Mouse (Mus musculus) stomach, embryonic 16.5 days (tissue): ENCODE data around the gene Sorcs3. TPM values are rescaled to one million over a fixed set of nuclear protein-coding genes. Genes with fewer than 3 reads are reported as not detected.

Source experiments
- ATAC-seq: fragments of 200-750 bp; cut with Nextera tagmentation; 2 replicates; pipeline ENCODE4 v1.8.0; 2017; ENCODE audit warnings: moderate number of reproducible peaks, moderate TSS enrichment; ENCODE audit not compliant: insufficient read depth, low FRiP score
- H3K27ac ChIP-seq: fragments of 300-500 bp; sonication (generic); 2 replicates; pipeline ENCODE4 v1.5.1; 2014; ENCODE audit warnings: low read length
- H3K27me3 ChIP-seq: fragments of 300-500 bp; sonication (generic); 2 replicates; pipeline ENCODE4 v1.6.1; 2014; ENCODE audit warnings: low read length, control low read depth, mixed read lengths; ENCODE audit not compliant: control insufficient read depth, insufficient read depth
- H3K36me3 ChIP-seq: fragments of 300-500 bp; sonication (generic); 2 replicates; pipeline ENCODE4 v1.6.1; 2014; ENCODE audit warnings: low read length; ENCODE audit not compliant: control insufficient read depth, insufficient read depth
- H3K4me1 ChIP-seq: fragments of 300-500 bp; sonication (generic); 2 replicates; pipeline ENCODE4 v1.6.1; 2014; ENCODE audit warnings: low read length, control low read depth, mixed read lengths; ENCODE audit not compliant: control insufficient read depth, insufficient read depth
- H3K4me2 ChIP-seq: fragments of 300-500 bp; sonication (generic); 2 replicates; pipeline ENCODE4 v1.6.1; 2014; ENCODE audit warnings: low read depth, low read length, mixed read lengths
- H3K4me3 ChIP-seq: fragments of 300-500 bp; sonication (generic); replicated peaks from 2 replicates; pipeline ENCODE4 v1.5.1; 2014; ENCODE audit warnings: mild to moderate bottlenecking, low read length
- H3K9ac ChIP-seq: fragments of 300-500 bp; sonication (generic); 2 replicates; pipeline ENCODE4 v1.6.1; 2014; ENCODE audit warnings: low read length
- H3K9me3 ChIP-seq: fragments of 300-500 bp; sonication (generic); replicated peaks from 2 replicates; pipeline ENCODE4 v1.6.1; 2016; ENCODE audit warnings: low read length, control low read depth; ENCODE audit not compliant: control insufficient read depth
- WGBS: fragments of 180-500 bp; shearing (Covaris S2); extraction: QIAGEN DNeasy Blood & Tissue Kit; methylation state at CpG from one replicate; pipeline ENCODE4 v1.1.7; 2014; 5-methylcytosine and 5-hydroxymethylcytosine counted together
- polyA plus RNA-seq: library from polyadenylated mRNA; unstranded; fragments of >200 nt; fragmentation: Nextera tagmentation; extraction: Ambion mirVana; gene quantifications from 2 replicates; pipeline ENCODE4 v1.2.1, GENCODE M21; 2015

The Sorcs3 gene
- polyA plus RNA-seq, 1 experiment from 2014 or later = 0.81 TPM

GRCm38 (mm10) chr19:48660201-48660600 lies 454.4 kb downstream of the Sorcs3 start:
- ATAC-seq = no peak
- no peaks in the 10 kb centered on the region for H3K9me3 ChIP-seq
- WGBS = 93% methylated on average over 6 of the region's 6 CpGs

GRCm38 (mm10) chr19:48679896-48680295 lies 474.1 kb downstream of the Sorcs3 start:
- H3K4me2 ChIP-seq = no peak overlapping the region
- WGBS = 94% methylated on average over 1 of the region's 1 CpGs
- no peaks in the 10 kb centered on the region for H3K9me3 ChIP-seq
- H3K9ac ChIP-seq = no peak overlapping the region
- no peak for ATAC-seq
- H3K27me3 ChIP-seq = no peaks in the 10 kb centered on the region
- no peaks in the 10 kb centered on the region for H3K36me3 ChIP-seq
- no peak overlapping the region for H3K4me3 ChIP-seq
- H3K27ac ChIP-seq = no peak overlapping the region
- H3K4me1 ChIP-seq = no peaks in the 10 kb centered on the region

More at GRCm38 (mm10) chr19:48660201-48660600, 454.4 kb downstream of the Sorcs3 start:
- no peak overlapping the region for H3K4me3 ChIP-seq
- H3K9ac ChIP-seq = no peak overlapping the region
- H3K27me3 ChIP-seq = no peaks in the 10 kb centered on the region
- no peaks in the 10 kb centered on the region for H3K4me1 ChIP-seq
- no peak overlapping the region for H3K4me2 ChIP-seq
- no peaks in the 10 kb centered on the region for H3K36me3 ChIP-seq
- no peak overlapping the region for H3K27ac ChIP-seq

- Histone ChIP-seq H3K4me2 (no peak overlapping the region), H3K36me3 (no peaks in the 10 kb centered on the region), H3K4me1 (no peaks in the 10 kb centered on the region), H3K9ac (no peak overlapping the region), H3K9me3 (no peaks in the 10 kb centered on the region), H3K27ac (no peak overlapping the region), H3K4me3 (no peak overlapping the region), H3K27me3 (no peaks in the 10 kb centered on the region)
- 74% methylated on average over 3 of the region's 3 CpGs for WGBS
- ATAC-seq = no peak
These were observed 476.7 kb downstream of the Sorcs3 start for GRCm38 (mm10) chr19:48682485-48682884.

- WGBS = 87% methylated on average over 2 of the region's 2 CpGs
- Histone ChIP-seq H3K9ac (no peak overlapping the region), H3K9me3 (no peaks in the 10 kb centered on the region), H3K4me3 (no peak overlapping the region), H3K4me2 (no peak overlapping the region), H3K27ac (no peak overlapping the region), H3K27me3 (no peaks in the 10 kb centered on the region), H3K4me1 (no peaks in the 10 kb centered on the region), H3K36me3 (no peaks in the 10 kb centered on the region)
- ATAC-seq = no peak
These were observed 480.5 kb downstream of the Sorcs3 start for GRCm38 (mm10) chr19:48686369-48686768.

- 68% methylated on average over 6 of the region's 6 CpGs for WGBS
- no peaks in the 10 kb centered on the region for H3K9me3 ChIP-seq
These were observed 494.4 kb downstream of the Sorcs3 start for GRCm38 (mm10) chr19:48700111-48700658.

GRCm38 (mm10) chr19:48703763-48704162 lies 497.9 kb downstream of the Sorcs3 start:
- no peak for ATAC-seq
- no peak overlapping the region for H3K27ac ChIP-seq
- H3K4me1 ChIP-seq = no peaks in the 10 kb centered on the region
- H3K4me2 ChIP-seq = no peak overlapping the region
- H3K9me3 ChIP-seq = no peaks in the 10 kb centered on the region
- WGBS = 72% methylated on average over 2 of the region's 2 CpGs
- no peak overlapping the region for H3K4me3 ChIP-seq
- H3K27me3 ChIP-seq = no peaks in the 10 kb centered on the region
- no peaks in the 10 kb centered on the region for H3K36me3 ChIP-seq
- H3K9ac ChIP-seq = no peak overlapping the region

More at GRCm38 (mm10) chr19:48700111-48700658, 494.4 kb downstream of the Sorcs3 start:
- no peak overlapping the region for H3K9ac ChIP-seq
- H3K27me3 ChIP-seq = no peaks in the 10 kb centered on the region
- H3K4me2 ChIP-seq = no peak overlapping the region
- H3K36me3 ChIP-seq = no peaks in the 10 kb centered on the region
- no peak overlapping the region for H3K27ac ChIP-seq
- no peak overlapping the region for H3K4me3 ChIP-seq
- ATAC-seq = no peak
- no peaks in the 10 kb centered on the region for H3K4me1 ChIP-seq

DNA sequence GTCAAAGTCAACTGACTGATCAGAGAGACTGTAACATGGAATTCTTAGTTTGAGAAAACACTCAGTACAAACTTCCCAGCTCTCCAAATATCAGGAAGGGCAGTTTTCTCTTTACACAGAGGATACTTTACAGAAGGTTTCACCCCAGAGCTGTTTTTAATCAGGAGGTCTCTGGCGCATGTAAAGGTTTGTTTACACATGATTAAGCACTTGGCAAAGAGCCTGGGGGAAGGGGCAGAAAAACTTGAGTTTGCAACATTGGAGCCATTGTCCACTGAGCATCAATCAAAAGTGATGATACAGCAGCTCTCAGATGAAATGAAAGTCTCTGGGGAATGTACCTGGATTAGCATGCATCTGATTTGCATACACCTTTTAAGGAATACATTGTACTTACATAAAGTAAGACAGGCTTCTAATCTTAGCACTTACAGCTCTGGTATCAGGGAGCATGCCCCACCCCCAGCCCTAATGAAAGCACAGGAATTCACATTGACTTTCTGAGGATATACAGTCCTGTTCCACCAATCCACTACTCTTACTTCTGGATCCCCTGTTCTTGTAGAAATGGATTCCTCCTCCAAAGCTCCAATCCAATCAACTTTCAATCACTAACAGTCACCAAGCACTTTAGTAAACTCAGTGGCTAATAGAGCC lies 500.6 kb downstream of the Sorcs3 start:
- Histone ChIP-seq H3K4me1 (no peaks in the 10 kb centered on the region), H3K9me3 (no peaks in the 10 kb centered on the region), H3K27me3 (no peaks in the 10 kb centered on the region), H3K27ac (no peak overlapping the region), H3K4me2 (no peak overlapping the region), H3K36me3 (no peaks in the 10 kb centered on the region), H3K9ac (no peak overlapping the region), H3K4me3 (no peak overlapping the region)
- no peak for ATAC-seq
- 2% methylated on average over 1 of the region's 1 CpGs for WGBS

DNA sequence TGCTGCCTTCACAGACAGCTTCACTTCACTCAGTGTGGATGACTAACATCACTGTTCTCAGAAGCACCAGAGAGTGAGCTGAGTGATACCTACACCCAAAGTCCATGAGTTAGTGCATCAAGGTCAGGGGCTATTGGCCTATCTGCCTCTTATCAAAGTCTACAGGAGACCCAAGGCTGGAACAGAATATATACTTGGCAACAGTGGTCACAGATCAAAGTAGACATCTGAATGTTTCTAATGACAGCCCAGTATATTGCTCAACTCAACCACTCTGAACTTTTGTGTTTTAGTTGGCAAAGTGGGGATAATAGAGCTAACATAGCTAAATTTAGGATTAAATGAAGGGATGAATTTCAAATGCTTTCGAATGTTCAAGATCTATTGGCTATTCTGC lies 501.1 kb downstream of the Sorcs3 start:
- no peak for ATAC-seq
- H3K27ac ChIP-seq = no peak overlapping the region
- H3K36me3 ChIP-seq = no peaks in the 10 kb centered on the region
- no peak overlapping the region for H3K9ac ChIP-seq
- no peak overlapping the region for H3K4me3 ChIP-seq
- H3K9me3 ChIP-seq = no peaks in the 10 kb centered on the region
- no peaks in the 10 kb centered on the region for H3K27me3 ChIP-seq
- H3K4me1 ChIP-seq = no peaks in the 10 kb centered on the region
- H3K4me2 ChIP-seq = no peak overlapping the region
- WGBS = 88% methylated on average over 1 of the region's 1 CpGs

- H3K4me2 ChIP-seq = no peak overlapping the region
- H3K27me3 ChIP-seq = no peaks in the 10 kb centered on the region
- H3K27ac ChIP-seq = no peak overlapping the region
- H3K9me3 ChIP-seq = no peaks in the 10 kb centered on the region
- H3K36me3 ChIP-seq = no peaks in the 10 kb centered on the region
- ATAC-seq = no peak
- no peak overlapping the region for H3K4me3 ChIP-seq
- no peaks in the 10 kb centered on the region for H3K4me1 ChIP-seq
- no peak overlapping the region for H3K9ac ChIP-seq
- 71% methylated on average over 6 of the region's 6 CpGs for WGBS
These were observed 520.1 kb downstream of the Sorcs3 start for GRCm38 (mm10) chr19:48725851-48726419.
